In genomic region chr7:27467648-27468047, GRCm38 (mm10) we compare ENCODE assay signal across 14 mouse cellular contexts. TPM values are rescaled to one million over a fixed set of nuclear protein-coding genes. Genes with fewer than 3 reads are reported as not detected.
DNase-seq lines count a peak whose midpoint lies in the region; ATAC-seq and TF ChIP-seq lines count a peak whose summit lies in the region.
"Had no signal": no experiment of that assay in that cellular context is flagged by ENCODE, and none has a peak within 500 bp of the region (broad histone marks: within the 10 kb centered on the region; RNA-seq: fewer than 3 reads in every experiment).

No protein-coding gene starts in this region.

- no peaks in the 10 kb centered on the region for H3K9me3 ChIP-seq in hindbrain, embryonic 10.5 days
- no peaks in the 10 kb centered on the region for H3K9me3 ChIP-seq in hindbrain, embryonic 11.5 days (ENCODE audit: control insufficient read depth, low read length)
- H3K9me3 ChIP-seq in liver, embryonic 13.5 days (replicated peaks): no peaks in the 10 kb centered on the region
- no peaks in the 10 kb centered on the region for H3K9me3 ChIP-seq in liver, embryonic 11.5 days (ENCODE audit: control insufficient read depth, low read length)
- no peaks in the 10 kb centered on the region for H3K9me3 ChIP-seq in liver, postnatal 0 days (ENCODE audit: low read length)
- H3K9me3 ChIP-seq: hindbrain, embryonic 15.5 days had no signal

- TF ChIP-seq EP300 in liver, postnatal 0 days (IDR thresholded peaks at IDR 0.05; ENCODE audit: low read depth): no peak

- TF ChIP-seq CTCF in liver, postnatal 0 days (IDR thresholded peaks at IDR 0.05; ENCODE audit: low read depth): no peak

- intact Hi-C loops in left cerebral cortex, postnatal 10 days (cut with DNase I): no loop called here

- ATAC-seq in hindbrain, embryonic 11.5 days (ENCODE audit: low FRiP score): no peak
- ATAC-seq in liver, embryonic 13.5 days (ENCODE audit: low read depth): no peak
- no peak for ATAC-seq in liver, embryonic 11.5 days (replicated peaks; ENCODE audit: low FRiP score)
- ATAC-seq in liver, postnatal 0 days: peak; percentile 35; the same call in 1 of the 2 replicates

- 46% methylated on average over 4 of the region's 4 CpGs for WGBS in hindbrain, embryonic 10.5 days
- WGBS in hindbrain, embryonic 11.5 days: 58% methylated on average over 4 of the region's 4 CpGs
- 74% methylated on average over 4 of the region's 4 CpGs for WGBS in liver, embryonic 13.5 days (ENCODE audit: insufficient replicate concordance)
- 63% methylated on average over 4 of the region's 4 CpGs for WGBS in liver, embryonic 11.5 days
- 50% methylated on average over 4 of the region's 4 CpGs for WGBS in liver, postnatal 0 days (ENCODE audit: insufficient replicate concordance)

- no peak overlapping the region for H3K4me3 ChIP-seq in hindbrain, embryonic 10.5 days
- no peak overlapping the region for H3K4me3 ChIP-seq in hindbrain, embryonic 11.5 days (ENCODE audit: low read depth, low read length)
- H3K4me3 ChIP-seq in liver, embryonic 13.5 days (replicated peaks): no peak overlapping the region
- H3K4me3 ChIP-seq in liver, embryonic 11.5 days (ENCODE audit: low read depth, low read length): no peak overlapping the region
- no peak overlapping the region for H3K4me3 ChIP-seq in liver, postnatal 0 days (ENCODE audit: low read depth, low read length)
- H3K4me3 ChIP-seq: erythroblast, embryonic 14.5 days; hindbrain, embryonic 15.5 days; left cerebral cortex, adult 2 months had no signal

- no peak overlapping the region for H3K27ac ChIP-seq in hindbrain, embryonic 10.5 days
- no peak overlapping the region for H3K27ac ChIP-seq in hindbrain, embryonic 11.5 days (ENCODE audit: low read depth, low read length)
- peak overlapping the region; percentile 68 for H3K27ac ChIP-seq in liver, embryonic 13.5 days
- H3K27ac ChIP-seq in liver, embryonic 11.5 days (ENCODE audit: low read depth, low read length): no peak overlapping the region
- H3K27ac ChIP-seq in liver, postnatal 0 days (ENCODE audit: low read depth): no peak overlapping the region
- H3K27ac ChIP-seq: hindbrain, embryonic 15.5 days; left cerebral cortex, adult 2 months had no signal

- H3K27me3 ChIP-seq in hindbrain, embryonic 10.5 days (ENCODE audit: insufficient read depth, poor library complexity, severe bottlenecking): no peaks in the 10 kb centered on the region
- no peaks in the 10 kb centered on the region for H3K27me3 ChIP-seq in hindbrain, embryonic 11.5 days (ENCODE audit: control insufficient read depth, insufficient read depth, low read length)
- no peaks in the 10 kb centered on the region for H3K27me3 ChIP-seq in liver, embryonic 13.5 days
- no peaks in the 10 kb centered on the region for H3K27me3 ChIP-seq in liver, embryonic 11.5 days (replicated peaks; ENCODE audit: control insufficient read depth, insufficient read depth, low read length)
- H3K27me3 ChIP-seq in liver, postnatal 0 days (ENCODE audit: insufficient read depth, low read length): no peaks in the 10 kb centered on the region
- H3K27me3 ChIP-seq: hindbrain, embryonic 15.5 days had no signal

- no peak overlapping the region for H3K9ac ChIP-seq in hindbrain, embryonic 11.5 days (ENCODE audit: low read depth, low read length)
- H3K9ac ChIP-seq in liver, embryonic 13.5 days: no peak overlapping the region
- H3K9ac ChIP-seq in liver, embryonic 11.5 days (ENCODE audit: low read depth, low read length): no peak overlapping the region
- H3K9ac ChIP-seq in liver, postnatal 0 days (replicated peaks): no peak overlapping the region
- H3K9ac ChIP-seq: hindbrain, embryonic 15.5 days had no signal

- H3K36me3 ChIP-seq in hindbrain, embryonic 10.5 days: no peaks in the 10 kb centered on the region
- no peaks in the 10 kb centered on the region for H3K36me3 ChIP-seq in hindbrain, embryonic 11.5 days (ENCODE audit: control insufficient read depth, insufficient read depth, low read length)
- H3K36me3 ChIP-seq in liver, embryonic 13.5 days: peaks cover 57% of the 10 kb centered on the region
- peaks cover 14% of the 10 kb centered on the region; the same call in 1 of the 2 replicates for H3K36me3 ChIP-seq in liver, embryonic 11.5 days (ENCODE audit: control insufficient read depth, insufficient read depth, low read length)
- H3K36me3 ChIP-seq in liver, postnatal 0 days (replicated peaks; ENCODE audit: insufficient read depth, low read length): peaks cover 26% of the 10 kb centered on the region
- H3K36me3 ChIP-seq: hindbrain, embryonic 15.5 days had no signal

- no peak overlapping the region for H3K4me2 ChIP-seq in hindbrain, embryonic 11.5 days (replicated peaks; ENCODE audit: low read depth, low read length)
- H3K4me2 ChIP-seq in liver, embryonic 13.5 days: no peak overlapping the region
- H3K4me2 ChIP-seq in liver, embryonic 11.5 days: no peak overlapping the region
- no peak overlapping the region for H3K4me2 ChIP-seq in liver, postnatal 0 days (ENCODE audit: low read depth, low read length)
- H3K4me2 ChIP-seq: hindbrain, embryonic 15.5 days had no signal

- DNase-seq in hindbrain, embryonic 10.5 days (ENCODE audit: low spot score): peak; percentile 13
- DNase-seq in hindbrain, embryonic 11.5 days (ENCODE audit: low spot score): no peak
- DNase-seq in liver, embryonic 13.5 days: no peak
- no peak for DNase-seq in liver, embryonic 11.5 days (ENCODE audit: low spot score)
- DNase-seq in cerebellum, postnatal 14 days: peak; percentile 39 to 66
- no peak for DNase-seq in liver, postnatal 0 days
- DNase-seq in left cerebral cortex, postnatal 10 days (ENCODE audit: extremely low spot score in 1 of 2, low spot score in 2 of 2): no peak
- DNase-seq: adrenal gland, postnatal 25 days; gastrocnemius, postnatal 36 days; right cerebral cortex, postnatal 14 days had no signal

- peaks cover 9% of the 10 kb centered on the region for H3K4me1 ChIP-seq in hindbrain, embryonic 10.5 days (replicated peaks)
- H3K4me1 ChIP-seq in hindbrain, embryonic 11.5 days (replicated peaks; ENCODE audit: control insufficient read depth, insufficient read depth, low read length): peaks cover 2% of the 10 kb centered on the region; the same call in 1 of the 2 replicates
- peaks cover 15% of the 10 kb centered on the region for H3K4me1 ChIP-seq in liver, embryonic 13.5 days (replicated peaks)
- no peaks in the 10 kb centered on the region for H3K4me1 ChIP-seq in liver, embryonic 11.5 days (replicated peaks; ENCODE audit: control insufficient read depth, insufficient read depth, low read length)
- 0 out of 2 replicates have a peak, but pooled peaks cover 7% of the 10 kb centered on the region for H3K4me1 ChIP-seq in liver, postnatal 0 days (ENCODE audit: insufficient read depth)

RNA-seq across cellular contexts. Expression of gene Sertad3, which starts 5.9 kb away (rescaled TPM):
- polyA plus RNA-seq in hindbrain, embryonic 10.5 days (2016; fragmentation: Nextera tagmentation; extraction: Ambion mirVana): 23.0 and 24.2 TPM in 2 replicates
- polyA plus RNA-seq in hindbrain, embryonic 11.5 days (2014; fragmentation: Nextera tagmentation; extraction: Ambion mirVana): 20.7 and 22.2 TPM in 2 replicates
- 31.4 and 31.7 TPM in 2 replicates for polyA plus RNA-seq in liver, embryonic 13.5 days (2015; fragmentation: Nextera tagmentation; extraction: Ambion mirVana)
- polyA plus RNA-seq in liver, embryonic 11.5 days (2014; fragmentation: Nextera tagmentation; extraction: Ambion mirVana): 20.6 and 21.5 TPM in 2 replicates
- 16.2 and 17.0 TPM in 2 replicates for polyA plus RNA-seq in liver, postnatal 0 days (2015; fragmentation: Nextera tagmentation; extraction: Ambion mirVana)
- total RNA-seq in left cerebral cortex, postnatal 10 days (2021): 1 to 10 TPM; 2.5 to 3.2 TPM

RNA-seq across cellular contexts. Expression of gene Sertad1, which starts 19.1 kb away (rescaled TPM):
- 21.5 and 23.6 TPM in 2 replicates for polyA plus RNA-seq in hindbrain, embryonic 10.5 days (2016; fragmentation: Nextera tagmentation; extraction: Ambion mirVana)
- 18.4 and 21.0 TPM in 2 replicates for polyA plus RNA-seq in hindbrain, embryonic 11.5 days (2014; fragmentation: Nextera tagmentation; extraction: Ambion mirVana)
- polyA plus RNA-seq in liver, embryonic 13.5 days (2015; fragmentation: Nextera tagmentation; extraction: Ambion mirVana): 20.7 and 21.7 TPM in 2 replicates
- 23.0 and 24.3 TPM in 2 replicates for polyA plus RNA-seq in liver, embryonic 11.5 days (2014; fragmentation: Nextera tagmentation; extraction: Ambion mirVana)
- polyA plus RNA-seq in liver, postnatal 0 days (2015; fragmentation: Nextera tagmentation; extraction: Ambion mirVana): 18.3 and 18.5 TPM in 2 replicates
- total RNA-seq in left cerebral cortex, postnatal 10 days (2021): 1 to 10 TPM; 6.0 to 7.0 TPM

RNA-seq across cellular contexts. Expression of gene Blvrb, which starts 19.9 kb away (rescaled TPM):
- polyA plus RNA-seq in hindbrain, embryonic 10.5 days (2016; fragmentation: Nextera tagmentation; extraction: Ambion mirVana): 40.6 and 41.8 TPM in 2 replicates
- polyA plus RNA-seq in hindbrain, embryonic 11.5 days (2014; fragmentation: Nextera tagmentation; extraction: Ambion mirVana): 34.8 and 35.4 TPM in 2 replicates
- 831 and 956 TPM in 2 replicates for polyA plus RNA-seq in liver, embryonic 13.5 days (2015; fragmentation: Nextera tagmentation; extraction: Ambion mirVana)
- polyA plus RNA-seq in liver, embryonic 11.5 days (2014; fragmentation: Nextera tagmentation; extraction: Ambion mirVana): 581 and 583 TPM in 2 replicates
- polyA plus RNA-seq in liver, postnatal 0 days (2015; fragmentation: Nextera tagmentation; extraction: Ambion mirVana): 372 and 407 TPM in 2 replicates
- 10 to 100 TPM; 11.8 to 12.7 TPM for total RNA-seq in left cerebral cortex, postnatal 10 days (2021)

RNA-seq across cellular contexts. Expression of gene Sptbn4, which starts 20.2 kb away (rescaled TPM):
- polyA plus RNA-seq in hindbrain, embryonic 10.5 days (2016; fragmentation: Nextera tagmentation; extraction: Ambion mirVana): 0.33 and 0.34 TPM in 2 replicates
- polyA plus RNA-seq in hindbrain, embryonic 11.5 days (2014; fragmentation: Nextera tagmentation; extraction: Ambion mirVana): 0.20 and 0.57 TPM in 2 replicates
- 0.07 and 0.10 TPM in 2 replicates for polyA plus RNA-seq in liver, embryonic 13.5 days (2015; fragmentation: Nextera tagmentation; extraction: Ambion mirVana)
- 0.17 and 0.19 TPM in 2 replicates for polyA plus RNA-seq in liver, embryonic 11.5 days (2014; fragmentation: Nextera tagmentation; extraction: Ambion mirVana)
- polyA plus RNA-seq in liver, postnatal 0 days (2015; fragmentation: Nextera tagmentation; extraction: Ambion mirVana): 0.02 and 0.18 TPM in 2 replicates
- 10 to 100 TPM; 89.7 to 99.2 TPM for total RNA-seq in left cerebral cortex, postnatal 10 days (2021)
- total RNA-seq: neutrophil, adult 5-6 weeks had no signal

RNA-seq across cellular contexts. Expression of gene Prx, which starts 31.5 kb away (rescaled TPM):
- 2.5 and 3.4 TPM in 2 replicates for polyA plus RNA-seq in hindbrain, embryonic 10.5 days (2016; fragmentation: Nextera tagmentation; extraction: Ambion mirVana)
- polyA plus RNA-seq in hindbrain, embryonic 11.5 days (2014; fragmentation: Nextera tagmentation; extraction: Ambion mirVana): 0.53 and 1.0 TPM in 2 replicates
- 0.78 and 0.88 TPM in 2 replicates for polyA plus RNA-seq in liver, embryonic 13.5 days (2015; fragmentation: Nextera tagmentation; extraction: Ambion mirVana)
- 0.80 and 0.84 TPM in 2 replicates for polyA plus RNA-seq in liver, embryonic 11.5 days (2014; fragmentation: Nextera tagmentation; extraction: Ambion mirVana)
- polyA plus RNA-seq in liver, postnatal 0 days (2015; fragmentation: Nextera tagmentation; extraction: Ambion mirVana): 0.25 and 0.28 TPM in 2 replicates
- 1 to 10 TPM; 1.4 TPM for total RNA-seq in left cerebral cortex, postnatal 10 days (2021)

Comparison
In these comparisons a context has a peak if more than half of its experiments do, and no peak if none do; other contexts are left out.
1. DNase-seq: peak in hindbrain, embryonic 10.5 days (single experiment) and cerebellum, postnatal 14 days (2 of 2); none in hindbrain, embryonic 11.5 days (single experiment), liver, embryonic 13.5 days (single experiment), liver, embryonic 11.5 days (single experiment), liver, postnatal 0 days (single experiment) and left cerebral cortex, postnatal 10 days (0 of 2).